Comparison of ENCODE assay signal across 28 mouse cellular contexts in the genomic region with DNA sequence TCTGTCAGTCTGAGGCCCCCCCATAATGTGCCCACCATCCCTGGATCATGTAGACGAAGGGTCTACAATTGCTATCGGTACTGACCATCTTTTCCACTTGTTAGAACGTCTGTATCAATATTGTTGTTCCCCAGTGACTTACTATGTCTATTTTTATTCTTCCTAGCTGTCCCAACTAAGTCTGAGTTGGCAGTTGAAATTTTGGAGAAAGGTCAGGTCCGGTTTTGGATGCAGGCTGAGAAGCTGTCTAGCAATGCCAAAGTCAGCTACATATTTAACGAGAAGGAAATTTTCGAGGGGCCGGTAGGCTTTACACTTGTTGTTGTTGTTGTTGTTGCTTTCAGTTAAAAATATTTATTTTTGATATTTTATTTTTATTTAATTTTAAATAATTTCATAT.
DNase-seq lines count a peak whose midpoint lies in the region; ATAC-seq lines count a peak whose summit lies in the region.
"Had no signal": no experiment of that assay in that cellular context is flagged by ENCODE, and none has a peak within 500 bp of the region (broad histone marks: within the 10 kb centered on the region; RNA-seq: fewer than 3 reads in every experiment).

No protein-coding gene starts in this region.

- H3K4me2 ChIP-seq in heart, embryonic 11.5 days = no peak overlapping the region
- H3K4me2 ChIP-seq: embryonic facial prominence, embryonic 13.5 days; embryonic facial prominence, embryonic 15.5 days; forebrain, embryonic 12.5 days had no signal

- peak; percentile 52 for DNase-seq in gastrocnemius, adult 18-20 months (ENCODE audit: low spot score)
- no peak for DNase-seq in gastrocnemius, postnatal 14 days
- DNase-seq in heart, adult 11 months = peak; percentile 87
- peak; percentile 69 for DNase-seq in adipocyte (ENCODE audit: low spot score)
- DNase-seq in embryo, embryonic 10 days (ENCODE audit: low spot score) = no peak
- DNase-seq: adrenal gland, adult 2 months; adrenal gland, postnatal 10 days; adrenal gland, postnatal 25 days; B cell, adult 2 months; cerebellum, adult 11-12 months; cerebellum, adult 2 months; cerebellum, adult 9-10 months; cerebellum, postnatal 10 days; cerebellum, postnatal 25 days; embryo, embryonic 11 days had no signal

- H3K4me3 ChIP-seq in heart, embryonic 11.5 days (ENCODE audit: low read depth, low read length) = no peak overlapping the region
- H3K4me3 ChIP-seq: embryonic facial prominence, embryonic 13.5 days; embryonic facial prominence, embryonic 15.5 days; erythroblast, embryonic 14.5 days; forebrain, embryonic 10.5 days; forebrain, embryonic 12.5 days had no signal

- H3K9me3 ChIP-seq in heart, embryonic 11.5 days (replicated peaks; ENCODE audit: control insufficient read depth, low read length) = no peaks in the 10 kb centered on the region
- H3K9me3 ChIP-seq: embryonic facial prominence, embryonic 13.5 days; embryonic facial prominence, embryonic 15.5 days; forebrain, embryonic 10.5 days; forebrain, embryonic 12.5 days; G1E had no signal

- no peak for ATAC-seq in heart, embryonic 11.5 days (replicated peaks; ENCODE audit: insufficient number of reproducible peaks, low FRiP score, low TSS enrichment)
- ATAC-seq: activated CD4-positive, CD25-positive, alpha-beta regulatory T cell, adult 4 months; CD4-positive, CD25-positive, alpha-beta regulatory T cell, adult 4 months; forebrain, embryonic 14.5 days; forebrain, embryonic 16.5 days; Patski had no signal

- intact Hi-C loops in gastrocnemius, postnatal 14 days (cut with DNase I; ENCODE audit: low total_unique reads) = no loop called here

- no peaks in the 10 kb centered on the region for H3K27me3 ChIP-seq in heart, embryonic 11.5 days (ENCODE audit: control insufficient read depth, insufficient read depth, low read length)
- H3K27me3 ChIP-seq: CH12.LX; embryonic facial prominence, embryonic 13.5 days; embryonic facial prominence, embryonic 15.5 days; forebrain, embryonic 12.5 days; Patski had no signal

- 86% methylated on average over 7 of the region's 7 CpGs for WGBS in heart, embryonic 11.5 days (ENCODE audit: insufficient replicate concordance)

- H3K9ac ChIP-seq in heart, embryonic 11.5 days (ENCODE audit: low read depth, low read length) = no peak overlapping the region
- H3K9ac ChIP-seq: embryonic facial prominence, embryonic 13.5 days; embryonic facial prominence, embryonic 15.5 days; forebrain, embryonic 12.5 days had no signal

- peaks cover 12% of the 10 kb centered on the region; the same call in 1 of the 2 replicates for H3K36me3 ChIP-seq in heart, embryonic 11.5 days (ENCODE audit: control insufficient read depth, insufficient read depth, low read length)
- H3K36me3 ChIP-seq: embryonic facial prominence, embryonic 13.5 days; embryonic facial prominence, embryonic 15.5 days; forebrain, embryonic 10.5 days; forebrain, embryonic 12.5 days; G1E had no signal

- 0 out of 2 replicates have a peak, but pooled peaks cover 7% of the 10 kb centered on the region for H3K4me1 ChIP-seq in heart, embryonic 11.5 days (ENCODE audit: control insufficient read depth, insufficient read depth, low read length)

- no peak overlapping the region for H3K27ac ChIP-seq in heart, embryonic 11.5 days (ENCODE audit: low read depth, low read length)
- H3K27ac ChIP-seq: embryonic facial prominence, embryonic 13.5 days; embryonic facial prominence, embryonic 15.5 days; forebrain, embryonic 10.5 days; forebrain, embryonic 12.5 days had no signal

Comparison
In these comparisons a context has a peak if more than half of its experiments do, and no peak if none do; other contexts are left out.
1. DNase-seq: peak in gastrocnemius, adult 18-20 months (single experiment), heart, adult 11 months (single experiment) and adipocyte (single experiment); none in gastrocnemius, postnatal 14 days (single experiment) and embryo, embryonic 10 days (single experiment).